Mouse (Mus musculus) spleen, postnatal 36 days (tissue): Measurements from ENCODE around the gene Cox6a2.

ENCODE experiments used
- DNase-seq, 2 experiments: peaks; one replicate each; pipeline ENCODE4 v3.0.0; 2022; ENCODE audit warnings: low spot score in 2 of 2, mixed read lengths in 1 of 2

Cox6a2 gene

DNA sequence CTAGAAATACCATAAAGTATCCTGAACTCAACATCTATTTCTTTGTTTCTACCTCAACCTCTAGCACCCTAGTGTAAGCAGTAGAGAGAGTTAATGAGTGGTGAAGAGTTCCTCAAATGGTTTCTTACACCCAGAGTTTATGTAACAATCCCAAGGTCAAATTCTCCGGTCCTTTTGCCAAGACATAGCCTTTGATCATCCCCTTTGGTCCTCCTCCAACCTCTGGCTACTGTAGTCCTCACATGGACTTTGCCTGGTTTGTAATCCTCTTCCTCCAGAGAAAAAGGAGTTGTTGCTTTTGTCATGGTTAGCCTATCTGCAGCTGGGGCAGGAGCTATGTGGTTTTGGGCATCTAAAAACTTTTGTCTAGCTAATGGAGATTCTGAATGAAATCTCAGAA is 29.3 kb upstream of the Cox6a2 start:
- no peak for DNase-seq

DNA sequence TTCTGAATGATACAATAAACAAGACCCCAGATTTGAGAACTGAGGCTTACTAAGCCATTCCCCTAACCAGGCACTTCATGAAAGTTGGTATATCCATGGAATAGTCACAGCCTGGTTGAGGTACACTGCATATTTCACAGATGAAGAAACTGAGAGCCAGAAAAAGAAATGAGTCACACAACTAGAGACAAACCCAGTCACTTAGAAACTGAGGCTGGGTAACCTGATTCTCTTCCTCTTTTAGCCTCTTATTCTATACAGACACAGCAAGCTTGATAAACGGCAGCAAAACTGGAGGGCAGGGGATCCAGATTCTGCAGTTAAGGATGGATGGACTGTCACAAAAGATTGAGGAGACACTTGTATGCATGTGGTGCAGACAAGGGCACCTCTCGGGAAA is 28.6 kb upstream of the Cox6a2 start:
- DNase-seq: no peak

DNA sequence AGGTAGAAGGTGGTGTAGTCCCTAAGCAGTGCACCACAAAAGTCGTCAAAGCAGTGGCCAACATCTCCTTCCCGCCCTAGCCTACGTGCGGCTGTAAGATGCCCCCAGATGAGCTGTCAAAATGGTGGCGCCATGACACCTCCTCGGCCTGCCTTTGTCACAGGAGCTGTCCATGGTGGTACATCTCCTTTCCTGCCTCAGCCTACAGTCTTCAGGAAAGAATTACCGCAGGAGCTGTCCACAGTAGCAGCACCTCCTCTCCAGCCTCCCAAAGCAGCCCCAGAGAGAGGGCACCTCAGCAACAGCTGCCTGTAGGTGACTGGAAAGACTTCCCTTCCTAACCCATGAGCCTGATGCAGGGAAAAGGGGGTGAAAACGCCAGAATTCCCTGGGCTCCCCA is 25.6 kb upstream of the Cox6a2 start:
- DNase-seq: no peak

DNA sequence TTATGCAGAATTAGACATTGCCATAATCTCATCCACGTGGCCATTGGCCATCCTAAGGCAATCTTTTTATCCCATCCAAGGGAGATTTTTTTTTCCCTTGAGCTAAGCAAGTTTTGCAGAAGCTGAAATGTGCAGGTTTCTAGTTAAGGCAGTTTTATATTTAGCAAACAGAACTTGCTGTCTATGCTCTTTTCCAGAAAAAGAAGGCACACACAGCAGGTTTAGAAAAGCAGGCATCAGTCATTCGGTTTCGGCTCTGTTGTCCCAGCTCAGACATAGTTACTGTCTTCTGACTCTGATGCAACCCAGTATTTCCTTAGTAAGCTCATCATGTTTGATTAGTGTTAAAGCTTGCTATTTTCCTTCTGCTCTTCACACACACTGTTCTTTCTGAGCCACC is 14.7 kb upstream of the Cox6a2 start:
- no peak for DNase-seq

DNA sequence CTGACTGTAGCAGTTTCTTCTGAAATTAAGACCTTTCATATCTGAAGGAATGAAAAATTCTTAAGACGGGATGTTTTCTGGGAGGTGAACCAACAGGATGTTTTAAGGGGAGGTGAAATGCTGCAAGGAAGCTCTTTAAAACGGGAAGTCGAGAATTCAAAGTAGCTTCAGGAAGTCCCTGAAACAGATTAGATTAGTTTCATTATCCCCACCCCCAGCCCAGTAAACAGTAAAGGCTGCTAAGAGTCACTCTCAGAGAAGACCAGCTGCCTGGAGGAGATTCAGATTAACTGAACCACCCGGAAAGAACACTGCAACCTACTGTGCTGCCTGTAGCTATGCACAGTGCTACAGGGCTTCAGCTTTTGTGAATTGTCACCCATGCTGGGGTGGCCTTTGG is 13.8 kb upstream of the Cox6a2 start:
- no peak for DNase-seq

DNA sequence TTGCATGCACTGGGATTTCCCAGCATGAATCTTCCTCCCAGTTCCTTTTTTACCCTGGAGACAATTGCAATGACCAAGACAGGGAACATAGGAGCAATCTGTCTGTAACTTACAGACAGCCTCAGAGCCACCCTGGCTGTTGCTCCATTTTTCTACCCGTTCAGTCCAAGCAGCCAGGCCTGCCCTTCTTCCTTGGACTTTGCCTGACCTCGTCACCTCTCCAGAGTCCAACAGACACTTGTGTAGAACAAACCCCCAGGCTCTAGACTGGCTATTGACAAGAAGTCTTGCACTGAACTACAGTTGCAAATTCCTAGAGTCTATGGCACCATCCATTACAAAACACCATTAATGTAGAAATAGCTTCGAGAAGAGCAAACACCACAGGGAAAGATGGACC is 3.6 kb upstream of the Cox6a2 start:
- DNase-seq: no peak

DNA sequence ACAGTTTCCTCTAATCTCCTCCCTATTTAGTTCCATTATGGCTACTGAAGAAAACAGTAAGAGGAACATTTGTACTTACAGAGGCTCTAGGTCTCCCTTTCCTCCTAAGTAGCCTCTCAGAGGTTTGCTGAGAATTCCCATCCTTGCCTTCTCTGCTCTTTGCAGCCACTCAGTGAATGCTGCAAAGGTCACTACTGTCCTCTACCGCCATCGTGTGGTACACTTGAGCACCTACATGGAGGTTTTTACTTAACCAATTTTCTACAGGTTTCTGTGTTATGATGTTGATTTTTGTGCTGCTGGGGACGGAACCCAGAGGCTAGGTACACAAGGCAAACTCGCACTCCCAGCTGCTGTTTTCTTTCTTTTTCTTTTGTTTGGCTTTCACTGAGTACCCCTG is 2.0 kb upstream of the Cox6a2 start:
- DNase-seq: peak; percentile 43 to 59

DNA sequence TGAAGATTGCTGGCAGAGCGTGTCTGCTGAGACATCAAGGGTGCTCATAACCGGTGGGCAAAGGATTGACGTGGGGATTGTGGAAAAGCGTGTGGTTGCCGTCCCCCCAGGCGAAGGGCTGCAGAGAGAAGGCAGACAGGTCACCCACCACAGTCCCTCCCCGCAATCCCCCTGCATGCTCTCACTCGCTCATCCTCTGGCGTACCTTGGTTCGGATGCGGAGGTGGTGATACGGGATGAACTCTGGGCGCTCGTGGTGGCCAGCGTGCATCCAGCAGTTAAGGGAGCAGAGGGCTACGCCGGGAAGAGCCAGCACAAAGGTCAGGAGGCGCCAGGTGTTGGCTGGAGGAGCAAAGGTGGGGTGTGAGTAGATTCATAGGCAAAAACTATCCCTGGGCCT is 492 bp downstream of the Cox6a2 start:
- DNase-seq: no peak

DNA sequence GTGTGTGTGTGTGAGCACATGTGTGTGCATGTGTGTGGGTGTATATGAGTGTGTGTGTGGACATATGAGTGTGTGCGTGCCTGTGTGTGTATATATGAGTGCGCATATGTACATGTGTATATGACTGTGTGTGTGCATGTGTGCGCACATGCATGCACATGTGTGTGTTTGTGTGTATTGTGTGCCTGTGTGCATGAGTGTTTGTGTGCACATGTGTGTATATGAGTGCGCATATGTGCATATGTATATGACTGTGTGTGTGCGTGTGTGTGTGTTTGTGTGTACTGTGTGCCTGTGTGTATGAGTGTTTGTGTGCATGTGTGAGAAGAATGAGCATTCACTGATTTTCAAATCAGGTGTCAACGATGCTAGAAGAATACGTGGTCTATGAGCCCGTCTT is 2.0 kb downstream of the Cox6a2 start:
- no peak for DNase-seq

DNA sequence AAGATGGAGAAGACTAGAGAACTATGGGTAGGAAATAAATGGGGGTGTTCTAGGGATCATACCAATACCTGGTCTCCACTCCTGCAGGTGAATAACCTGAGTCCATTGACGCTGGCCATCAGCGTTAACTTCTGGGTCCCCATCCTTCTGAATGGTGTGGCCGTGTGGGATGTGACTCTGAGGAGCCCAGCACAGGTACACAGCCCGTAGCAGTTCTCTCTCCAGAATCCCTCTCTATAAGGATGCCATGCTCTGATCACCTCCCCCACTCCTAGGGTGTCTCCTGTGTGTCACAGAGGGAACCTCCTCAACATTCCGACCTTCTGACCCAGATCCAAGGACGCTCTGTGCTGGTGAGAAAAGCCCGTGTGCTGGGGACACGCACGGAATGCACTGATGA is 3.1 kb downstream of the Cox6a2 start:
- no peak for DNase-seq

DNA sequence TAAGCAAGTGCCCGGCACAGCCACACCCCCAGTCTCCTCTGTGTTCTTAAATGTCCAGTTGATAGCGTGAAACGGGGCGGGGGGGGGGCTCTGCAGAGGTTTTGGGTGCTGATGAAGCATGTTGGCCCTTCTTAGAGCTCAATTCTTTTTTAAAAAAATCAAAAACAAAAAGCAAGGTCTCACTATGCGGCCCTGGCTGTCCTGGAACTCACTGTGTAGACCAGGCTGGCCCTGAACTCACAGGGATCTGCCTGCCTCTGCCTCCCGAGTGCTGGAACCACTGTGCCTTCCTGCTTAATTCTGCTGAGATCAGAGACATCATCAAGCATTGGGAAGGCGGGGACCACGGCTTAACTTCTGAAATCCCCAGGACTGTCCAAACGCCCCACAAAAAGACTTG is 4.6 kb downstream of the Cox6a2 start:
- DNase-seq: no peak

DNA sequence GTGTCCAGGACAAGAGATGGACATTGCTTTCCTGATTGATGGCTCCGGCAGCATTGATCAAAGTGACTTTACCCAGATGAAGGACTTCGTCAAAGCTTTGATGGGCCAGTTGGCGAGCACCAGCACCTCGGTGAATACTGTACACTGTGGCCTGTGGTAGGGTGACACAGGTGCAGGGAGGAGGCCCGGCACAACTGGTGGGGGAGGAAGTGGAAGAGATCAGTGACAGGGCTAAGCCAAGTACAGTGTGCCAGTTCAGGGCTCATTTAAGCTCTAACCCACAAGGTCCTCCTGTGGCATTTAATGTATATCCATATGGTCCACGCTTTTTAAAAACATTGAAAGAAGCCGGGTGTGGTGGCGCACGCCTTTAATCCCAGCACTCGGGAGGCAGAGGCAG is 24.5 kb downstream of the Cox6a2 start:
- peak; percentile 58 to 64 for DNase-seq

DNA sequence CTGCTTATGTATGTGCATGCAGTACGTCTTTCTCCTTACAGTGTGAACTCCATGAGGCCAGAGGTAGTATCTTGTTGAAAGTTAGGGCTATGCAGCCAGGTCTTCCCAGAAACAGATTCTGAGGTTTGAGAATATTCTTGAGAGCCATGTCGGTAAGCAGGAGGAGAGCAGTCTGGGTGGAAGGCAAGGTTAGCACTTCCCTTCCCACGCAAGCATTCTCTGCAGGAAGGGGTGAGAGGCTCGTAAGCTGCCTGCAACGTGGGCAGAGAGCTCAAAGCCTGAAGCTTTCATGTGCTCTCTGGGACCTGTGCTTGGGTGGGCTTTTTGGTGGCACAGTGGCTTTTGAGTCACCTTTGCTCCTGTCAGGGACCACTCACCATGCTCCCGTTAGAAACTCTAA is 25.6 kb downstream of the Cox6a2 start:
- DNase-seq: no peak

DNA sequence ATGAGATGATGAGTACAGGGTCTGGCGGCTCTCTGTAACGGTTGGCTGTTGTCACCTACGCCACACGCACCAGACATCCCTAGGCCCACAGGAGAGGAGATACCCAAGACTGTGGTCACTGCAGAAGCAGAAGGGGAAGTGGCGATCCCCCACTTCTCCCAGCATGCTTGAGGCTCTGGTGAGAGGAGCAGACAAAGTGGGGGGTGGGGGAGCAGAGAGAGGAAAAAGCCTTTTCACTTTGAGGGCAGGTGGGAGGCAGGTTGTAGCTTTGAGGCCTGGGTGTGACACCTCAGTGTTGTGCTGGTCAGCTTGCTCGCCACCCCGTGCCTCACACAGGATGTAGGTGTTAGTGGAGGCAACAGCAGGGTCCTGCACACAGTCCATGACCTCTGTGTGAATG is 26.1 kb downstream of the Cox6a2 start:
- peak; percentile 62 to 69 for DNase-seq

DNA sequence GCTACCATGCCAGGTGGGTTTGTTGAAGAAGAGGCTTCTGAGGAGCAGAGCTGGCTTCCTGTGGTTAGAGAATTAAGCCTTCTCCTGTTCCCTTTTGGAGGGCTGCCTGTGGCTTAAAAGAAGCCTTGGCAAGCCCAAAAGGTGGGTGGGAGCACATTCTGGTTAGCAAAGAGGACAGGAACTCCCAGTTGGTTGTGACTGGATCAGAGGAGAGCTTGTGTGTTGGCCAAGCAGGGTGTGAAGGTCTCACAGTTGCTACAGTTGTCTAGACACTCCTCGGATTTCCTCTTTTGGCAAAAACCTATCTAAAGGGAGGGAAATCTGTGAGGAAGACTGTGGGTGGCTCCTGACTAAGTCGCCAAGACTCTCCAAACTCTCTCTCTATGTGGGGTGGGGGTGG is 27.8 kb downstream of the Cox6a2 start:
- no peak for DNase-seq

DNA sequence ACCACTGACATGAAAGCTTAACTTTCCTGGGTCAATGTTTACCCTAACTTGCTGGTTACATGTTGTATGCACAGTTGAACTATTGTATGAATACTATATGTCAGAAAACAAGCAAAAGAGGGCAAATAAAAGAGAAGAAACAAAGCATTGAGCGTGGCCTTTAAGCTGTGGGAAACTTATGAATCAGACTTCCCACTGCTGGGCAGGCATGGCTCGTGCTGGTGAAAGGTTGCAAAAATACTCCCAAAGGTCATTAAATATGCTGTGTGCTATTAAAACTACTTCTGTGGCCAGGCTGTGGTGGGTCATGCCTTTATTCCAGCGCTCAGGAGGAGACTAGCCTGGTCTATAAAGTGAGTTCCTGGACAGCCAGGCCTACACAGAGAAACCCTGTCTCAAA is 36.2 kb downstream of the Cox6a2 start:
- no peak for DNase-seq

DNA sequence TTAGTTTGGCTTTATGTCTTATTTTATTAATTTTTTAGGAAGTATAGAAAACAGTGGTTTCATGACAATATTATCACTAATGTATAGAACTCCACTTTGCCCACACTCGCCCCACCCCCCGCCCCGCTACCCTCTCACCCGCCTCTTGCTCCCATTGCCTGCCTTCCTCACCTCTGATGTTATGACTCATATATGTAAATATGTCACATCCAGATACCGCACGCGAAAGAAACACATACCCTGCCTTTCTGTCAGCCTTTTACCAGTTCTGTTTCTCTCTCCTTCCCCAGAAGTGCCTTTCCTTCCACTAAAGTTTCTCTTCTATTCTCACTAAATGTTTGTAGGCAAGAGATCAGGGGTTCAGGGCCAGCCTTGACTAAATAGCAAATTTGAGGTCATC is 39.8 kb downstream of the Cox6a2 start:
- DNase-seq: no peak

DNA sequence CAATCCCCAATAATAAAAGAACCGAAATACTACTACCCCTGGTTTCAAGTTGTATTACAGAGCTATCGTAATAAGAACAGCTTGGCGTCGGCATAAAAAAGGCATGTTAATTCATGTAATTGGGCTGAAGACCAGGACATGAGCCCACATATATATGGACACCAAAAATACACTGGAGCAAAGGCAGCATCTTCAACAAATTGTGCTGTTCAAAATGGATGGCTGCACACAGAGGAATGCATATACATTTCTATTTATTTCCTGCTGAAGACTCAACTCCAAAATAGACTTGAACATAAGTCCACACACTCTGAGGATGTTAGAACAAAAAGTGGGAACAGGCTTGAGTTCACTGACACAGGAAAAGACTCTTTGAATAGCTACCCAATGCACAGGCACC is 42.2 kb downstream of the Cox6a2 start:
- no peak for DNase-seq

DNA sequence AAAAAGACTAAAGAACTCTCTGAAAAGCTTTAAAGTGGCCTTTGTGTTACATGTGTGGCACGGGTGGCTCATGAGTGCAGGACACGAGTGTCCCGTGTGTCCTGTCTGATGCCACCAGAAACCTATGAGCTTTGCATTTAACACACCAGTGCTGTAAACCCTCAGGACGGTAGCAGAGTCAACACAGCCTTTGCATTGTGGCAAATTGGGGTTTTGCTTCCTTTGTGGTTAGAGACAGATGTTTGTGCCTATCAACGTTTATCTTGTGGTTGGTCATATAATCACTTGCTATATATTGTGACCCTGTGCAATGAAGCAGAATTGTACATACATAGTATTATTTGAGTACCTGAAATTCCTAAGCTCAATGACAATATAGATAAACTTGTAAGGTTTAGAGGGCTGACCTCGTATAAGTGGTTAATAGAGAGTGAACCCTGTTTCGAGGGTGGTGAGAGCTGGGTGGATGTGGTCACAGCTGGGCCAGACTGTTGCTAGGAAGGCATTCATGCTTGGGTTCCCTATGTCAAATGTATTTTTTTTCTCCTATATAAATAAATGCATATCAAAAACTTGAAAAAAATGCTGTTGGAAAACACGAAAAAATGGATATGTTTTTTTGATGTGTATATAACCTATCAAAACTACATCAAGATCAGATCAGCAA is 47.4 kb downstream of the Cox6a2 start:
- DNase-seq: peak in 1 of 2 experiments; percentile 38
